Mouse (Mus musculus): ENCODE results near the gene Sstr5. TPM values are rescaled to one million over a fixed set of nuclear protein-coding genes. Genes with fewer than 3 reads are reported as not detected.

The Sstr5 gene
- total and polyA plus RNA-seq, 3 experiments = not detected

- no peak overlapping the region for H3K9ac ChIP-seq (ENCODE audit: low read depth, low read length)
- intact Hi-C loops (cut with DNase I) = no loop called here
- no peak for DNase-seq
- H3K36me3 ChIP-seq (ENCODE audit: control insufficient read depth, insufficient read depth, low read length) = no peaks in the 10 kb centered on the region
- H3K4me3 ChIP-seq = no peak overlapping the region
- H3K27me3 ChIP-seq (ENCODE audit: control insufficient read depth, insufficient read depth, low read length) = no peaks in the 10 kb centered on the region
- H3K27ac ChIP-seq = no peak overlapping the region
- H3K79me2 ChIP-seq (replicated peaks; ENCODE audit: control insufficient read depth, insufficient read depth, low read length) = no peaks in the 10 kb centered on the region
- TF ChIP-seq EP300 (IDR thresholded peaks at IDR 0.05; ENCODE audit: insufficient read depth, low read depth, low read length) (no peak), POLR2A (IDR thresholded peaks at IDR 0.05; ENCODE audit: insufficient read depth, low read depth, low read length) (no peak), CTCF (IDR thresholded peaks at IDR 0.05) (no peak)
- no peaks in the 10 kb centered on the region for H3K4me1 ChIP-seq (ENCODE audit: control insufficient read depth, insufficient read depth, low read length)
- WGBS = 64% methylated on average over 8 of the region's 8 CpGs
Measured at GRCm38 (mm10) chr17:25456540-25456939, 40.5 kb downstream of the Sstr5 start.

- Histone ChIP-seq H3K4me1 (ENCODE audit: control insufficient read depth, insufficient read depth, low read length) (no peaks in the 10 kb centered on the region), H3K27ac (no peak within 1 kb of the TSS), H3K36me3 (ENCODE audit: control insufficient read depth, insufficient read depth, low read length) (no peaks in the 10 kb centered on the region), H3K27me3 (ENCODE audit: control insufficient read depth, insufficient read depth, low read length) (no peaks in the 10 kb centered on the region), H3K4me3 (no peak within 1 kb of the TSS), H3K9ac (ENCODE audit: low read depth, low read length) (no peak within 1 kb of the TSS), H3K79me2 (replicated peaks; ENCODE audit: control insufficient read depth, insufficient read depth, low read length) (no peaks in the 10 kb centered on the region)
- DNase-seq = no peak
- 58% methylated on average over 2 of the region's 2 CpGs for WGBS
- TF ChIP-seq POLR2A (IDR thresholded peaks at IDR 0.05; ENCODE audit: insufficient read depth, low read depth, low read length) = no peak
- no peak for TF ChIP-seq EP300 (IDR thresholded peaks at IDR 0.05; ENCODE audit: insufficient read depth, low read depth, low read length)
- TF ChIP-seq CTCF (IDR thresholded peaks at IDR 0.05) = no peak
- intact Hi-C loops (cut with DNase I) = no loop called here
Measured at GRCm38 (mm10) chr17:25454272-25454671, 42.8 kb downstream of the Sstr5 start, which contains the start of gene Tekt4. Tekt4 (plus strand) TSS chr17:25454615.

GRCm38 (mm10) chr17:25452246-25452965 is 44.7 kb downstream of the Sstr5 start:
- Histone ChIP-seq H3K27me3 (ENCODE audit: control insufficient read depth, insufficient read depth, low read length) (no peaks in the 10 kb centered on the region), H3K79me2 (replicated peaks; ENCODE audit: control insufficient read depth, insufficient read depth, low read length) (no peaks in the 10 kb centered on the region), H3K36me3 (ENCODE audit: control insufficient read depth, insufficient read depth, low read length) (no peaks in the 10 kb centered on the region), H3K4me3 (no peak overlapping the region), H3K9ac (ENCODE audit: low read depth, low read length) (no peak overlapping the region), H3K4me1 (ENCODE audit: control insufficient read depth, insufficient read depth, low read length) (no peaks in the 10 kb centered on the region), H3K27ac (no peak overlapping the region)
- intact Hi-C loops (cut with DNase I) = no loop called here
- TF ChIP-seq CTCF (IDR thresholded peaks at IDR 0.05) = no peak
- no peak for TF ChIP-seq EP300 (IDR thresholded peaks at IDR 0.05; ENCODE audit: insufficient read depth, low read depth, low read length)
- no peak for TF ChIP-seq POLR2A (IDR thresholded peaks at IDR 0.05; ENCODE audit: insufficient read depth, low read depth, low read length)
- DNase-seq = no peak
- 75% methylated on average over 5 of the region's 5 CpGs for WGBS

- intact Hi-C loops (cut with DNase I) = no loop called here
- no peaks in the 10 kb centered on the region for H3K4me1 ChIP-seq (ENCODE audit: control insufficient read depth, insufficient read depth, low read length)
- H3K27me3 ChIP-seq (ENCODE audit: control insufficient read depth, insufficient read depth, low read length) = no peaks in the 10 kb centered on the region
- TF ChIP-seq POLR2A (IDR thresholded peaks at IDR 0.05; ENCODE audit: insufficient read depth, low read depth, low read length) = no peak
- no peak for TF ChIP-seq EP300 (IDR thresholded peaks at IDR 0.05; ENCODE audit: insufficient read depth, low read depth, low read length)
- TF ChIP-seq CTCF (IDR thresholded peaks at IDR 0.05) = no peak
- DNase-seq = no peak
- H3K27ac ChIP-seq = no peak overlapping the region
- no peak overlapping the region for H3K4me3 ChIP-seq
- no peaks in the 10 kb centered on the region for H3K79me2 ChIP-seq (replicated peaks; ENCODE audit: control insufficient read depth, insufficient read depth, low read length)
- WGBS = 68% methylated on average over 4 of the region's 4 CpGs
- no peak overlapping the region for H3K9ac ChIP-seq (ENCODE audit: low read depth, low read length)
- no peaks in the 10 kb centered on the region for H3K36me3 ChIP-seq (ENCODE audit: control insufficient read depth, insufficient read depth, low read length)
Measured at GRCm38 (mm10) chr17:25450329-25450728, 46.8 kb downstream of the Sstr5 start.

GRCm38 (mm10) chr17:25447865-25448264 is 49.2 kb downstream of the Sstr5 start:
- Histone ChIP-seq H3K9ac (ENCODE audit: low read depth, low read length) (no peak overlapping the region), H3K4me3 (no peak overlapping the region), H3K36me3 (ENCODE audit: control insufficient read depth, insufficient read depth, low read length) (no peaks in the 10 kb centered on the region), H3K27ac (no peak overlapping the region), H3K79me2 (replicated peaks; ENCODE audit: control insufficient read depth, insufficient read depth, low read length) (no peaks in the 10 kb centered on the region), H3K4me1 (ENCODE audit: control insufficient read depth, insufficient read depth, low read length) (no peaks in the 10 kb centered on the region), H3K27me3 (ENCODE audit: control insufficient read depth, insufficient read depth, low read length) (no peaks in the 10 kb centered on the region)
- intact Hi-C loops (cut with DNase I) = no loop called here
- TF ChIP-seq EP300 (IDR thresholded peaks at IDR 0.05; ENCODE audit: insufficient read depth, low read depth, low read length) = no peak
- no peak for TF ChIP-seq POLR2A (IDR thresholded peaks at IDR 0.05; ENCODE audit: insufficient read depth, low read depth, low read length)
- no peak for TF ChIP-seq CTCF (IDR thresholded peaks at IDR 0.05)
- no peak for DNase-seq
- WGBS = 78% methylated on average over 12 of the region's 12 CpGs

GRCm38 (mm10) chr17:25445841-25446240 is 51.2 kb downstream of the Sstr5 start:
- no peaks in the 10 kb centered on the region for H3K27me3 ChIP-seq (ENCODE audit: control insufficient read depth, insufficient read depth, low read length)
- H3K4me1 ChIP-seq (ENCODE audit: control insufficient read depth, insufficient read depth, low read length) = no peaks in the 10 kb centered on the region
- no peaks in the 10 kb centered on the region for H3K36me3 ChIP-seq (ENCODE audit: control insufficient read depth, insufficient read depth, low read length)
- H3K9ac ChIP-seq (ENCODE audit: low read depth, low read length) = no peak overlapping the region
- no peak for TF ChIP-seq EP300 (IDR thresholded peaks at IDR 0.05; ENCODE audit: insufficient read depth, low read depth, low read length)
- TF ChIP-seq POLR2A (IDR thresholded peaks at IDR 0.05; ENCODE audit: insufficient read depth, low read depth, low read length) = no peak
- TF ChIP-seq CTCF (IDR thresholded peaks at IDR 0.05) = no peak
- intact Hi-C loops (cut with DNase I) = no loop called here
- no peak overlapping the region for H3K27ac ChIP-seq
- no peaks in the 10 kb centered on the region for H3K79me2 ChIP-seq (replicated peaks; ENCODE audit: control insufficient read depth, insufficient read depth, low read length)
- DNase-seq = no peak
- 80% methylated on average over 3 of the region's 3 CpGs for WGBS
- H3K4me3 ChIP-seq = no peak overlapping the region

Measured in heart, adult 2 months (tissue).